Mouse (Mus musculus): ENCODE measurements around the gene Rhoc.

DNA sequence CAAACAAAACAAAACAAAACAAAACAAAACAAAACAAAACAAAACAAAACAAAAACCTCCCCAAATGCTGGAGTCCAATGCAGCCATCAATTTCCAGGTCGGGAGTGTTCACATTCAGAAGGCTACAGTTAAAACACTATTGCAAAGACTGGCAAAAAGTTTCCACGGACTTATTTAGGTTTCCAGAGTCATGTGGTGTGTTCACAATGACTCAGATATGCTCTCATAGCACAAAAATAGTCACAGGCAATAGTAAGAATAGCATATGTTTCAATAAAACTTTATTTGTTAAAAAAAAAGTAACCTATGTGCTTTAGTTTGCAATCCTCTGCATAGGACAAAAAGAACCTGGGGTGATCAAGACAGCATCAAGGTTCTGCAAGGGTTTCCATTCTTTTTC is 21.0 kb upstream of the Rhoc start:
- TF ChIP-seq CTCF (IDR thresholded peaks at IDR 0.05; ENCODE audit: borderline replicate concordance, insufficient read depth, low read depth, low read length) (no peak), POLR2A (IDR thresholded peaks at IDR 0.05; ENCODE audit: borderline replicate concordance, insufficient read depth, low read length) (no peak)
